Mouse (Mus musculus) c-Kit-positive CD71-negative TER-119-negative erythroid progenitor cells, embryonic 14.5 days (primary cell): ENCODE measurements at regions not wholly inside any gene's neighbourhood (a gene's known extent, or its start where the extent isn't known, plus 50 kb on each side); places are given as distances from the start of the nearest gene placed in this dataset.

Source experiments
- DNase-seq: peaks from one replicate; pipeline ENCODE4 v3.0.0-alpha.2; 2013; ENCODE audit warnings: low read depth

DNA sequence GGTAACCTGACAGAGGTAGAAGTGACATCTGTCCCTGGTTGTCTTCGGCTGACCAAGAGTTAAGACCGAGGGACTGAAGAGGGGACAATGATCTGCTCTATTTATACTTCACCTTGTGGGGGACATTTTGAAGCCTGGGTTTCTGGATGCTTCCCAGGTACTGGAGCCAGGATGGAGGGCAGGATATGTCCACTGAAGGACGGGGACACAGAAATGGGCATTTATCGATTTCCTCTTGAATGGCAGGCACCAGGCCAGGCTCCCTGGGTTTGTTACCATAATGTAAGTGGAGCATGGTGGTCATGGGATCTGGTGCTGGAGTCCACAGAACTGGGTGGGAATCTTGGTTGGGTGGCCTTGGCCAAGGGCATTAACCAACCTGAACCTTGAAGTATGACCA, 108.0 kb upstream of the Sdk2 start:
- no peak for DNase-seq

DNA sequence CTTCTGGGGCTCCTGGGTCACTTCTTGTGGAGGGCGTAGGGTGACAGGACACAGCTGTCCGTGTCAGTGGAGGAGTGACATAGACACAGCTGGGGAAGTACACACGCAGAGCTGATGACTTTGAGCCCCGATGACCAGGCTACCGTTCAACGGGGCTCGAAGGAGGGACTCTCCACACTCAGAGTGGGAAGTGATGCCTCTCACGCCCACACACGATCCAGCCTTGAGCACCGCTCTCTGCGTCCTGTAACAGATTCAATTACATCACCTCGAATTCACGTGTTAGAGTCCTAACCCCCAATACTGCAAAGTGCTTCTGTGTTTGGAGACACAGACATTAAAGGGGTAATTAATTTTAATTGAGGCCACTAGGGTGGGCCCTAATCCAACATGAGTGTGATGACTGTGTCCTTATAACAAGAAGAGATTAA, 101.4 kb upstream of the Sdk2 start:
- DNase-seq: no peak

DNA sequence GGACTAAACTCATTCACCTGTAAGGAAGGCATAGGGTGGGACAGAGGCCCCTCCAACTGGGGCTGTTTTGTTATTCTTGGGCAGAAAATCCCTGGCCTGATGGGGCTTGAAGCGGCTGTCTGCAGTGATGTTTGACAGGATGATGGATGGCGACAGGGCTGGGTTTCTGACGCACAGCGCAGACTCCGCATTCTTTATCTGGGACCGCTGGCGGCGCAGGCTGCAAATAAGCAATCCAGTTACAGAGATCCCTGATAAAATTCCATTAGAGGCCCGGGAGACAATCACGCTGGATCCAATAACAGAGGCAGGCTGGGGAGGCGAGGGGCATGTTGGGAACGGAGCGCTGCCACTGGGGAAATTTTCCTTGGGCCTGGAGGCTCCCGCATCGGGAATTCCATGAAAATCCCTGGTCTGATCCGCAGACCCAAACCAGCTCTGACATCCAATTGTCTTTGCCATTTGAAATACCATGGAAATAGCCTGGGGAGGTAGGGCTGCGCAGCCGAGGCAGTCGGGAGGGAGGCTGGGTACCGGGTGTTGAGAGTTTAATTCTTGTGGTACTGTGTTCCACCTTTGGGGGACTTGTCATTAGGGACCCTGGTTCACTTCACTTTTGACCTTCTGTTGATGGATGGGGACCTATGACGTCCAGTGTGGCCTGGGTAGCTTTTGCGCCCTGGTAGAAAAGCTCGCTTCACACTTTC, 99.0 kb upstream of the Sdk2 start:
- DNase-seq: no peak

DNA sequence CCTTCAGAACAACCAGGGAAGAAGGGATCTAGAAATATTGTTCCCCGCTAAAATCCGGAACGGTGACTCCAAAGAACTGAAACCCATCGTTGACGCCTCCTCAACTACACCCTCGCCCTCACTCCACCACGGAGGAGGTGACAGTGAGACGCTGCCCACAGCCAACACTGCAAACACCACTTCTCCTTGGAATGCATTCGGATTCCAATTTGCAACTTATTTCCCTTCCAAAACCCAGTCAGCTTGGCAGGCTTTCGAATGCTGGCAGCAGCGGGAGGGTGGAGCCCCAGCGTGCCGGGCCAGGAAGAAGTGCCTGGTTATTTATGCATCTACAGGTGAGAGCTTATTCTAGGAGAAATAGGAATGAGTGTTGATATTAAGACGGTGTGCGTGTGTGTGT, 85.9 kb upstream of the Sdk2 start:
- no peak for DNase-seq

DNA sequence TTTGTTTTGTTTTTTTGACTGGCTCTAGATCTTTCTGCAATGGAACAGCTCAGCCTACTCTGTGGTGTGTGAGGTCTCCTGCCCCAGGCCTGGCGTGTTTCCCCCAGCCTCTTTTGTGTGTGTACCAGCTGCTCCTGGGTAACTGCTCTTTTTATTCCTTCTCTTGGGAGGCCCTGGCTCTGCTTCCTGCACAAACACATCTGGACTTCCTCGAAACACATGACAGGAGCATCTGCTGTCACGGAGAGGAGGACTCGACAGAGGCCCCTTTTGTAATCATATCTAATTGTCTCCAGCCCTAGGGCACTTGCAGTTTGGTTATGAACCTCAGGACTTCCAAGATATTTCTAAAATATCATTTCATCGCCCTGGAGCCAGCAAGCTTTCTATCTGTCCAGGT, 79.5 kb upstream of the Sdk2 start:
- no peak for DNase-seq

DNA sequence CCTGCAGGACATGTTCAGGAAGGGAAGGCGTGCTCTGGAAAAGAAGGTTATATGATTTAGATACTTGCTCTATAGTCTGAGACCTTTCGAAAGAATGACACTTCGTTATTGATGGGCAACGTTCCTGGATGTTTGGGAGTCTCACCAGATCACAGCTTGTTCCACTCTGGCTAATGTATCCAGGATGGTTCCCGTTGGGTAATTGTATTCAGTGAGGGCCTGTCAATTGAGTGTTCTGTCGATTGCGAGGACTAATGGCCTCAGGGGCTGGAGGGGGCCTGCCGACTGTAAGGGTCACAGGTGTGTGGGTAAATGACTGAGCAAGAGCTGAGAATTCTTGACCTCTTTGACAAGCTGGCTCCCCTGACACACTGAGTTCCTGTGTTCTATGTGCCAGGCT, 62.4 kb upstream of the Sdk2 start:
- no peak for DNase-seq

DNA sequence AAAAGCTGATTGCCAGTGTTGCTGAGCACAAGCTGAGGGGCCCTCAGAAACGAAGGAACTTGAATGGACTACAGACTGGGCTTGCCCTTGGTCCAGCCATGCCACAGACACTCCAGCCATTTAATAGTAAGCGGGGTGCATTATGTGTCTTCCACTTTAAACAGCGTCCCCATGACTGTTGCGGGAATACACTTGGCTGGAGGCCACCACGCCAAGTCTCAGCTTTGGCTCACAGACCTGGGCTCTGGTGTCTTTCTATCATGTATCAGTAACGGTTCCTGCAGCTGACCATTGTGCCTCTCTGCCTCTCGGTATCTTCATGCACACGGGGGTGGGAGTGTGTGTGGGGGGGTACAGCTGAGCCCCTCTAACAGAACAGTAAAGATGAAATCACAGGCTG, 62.0 kb upstream of the Sdk2 start:
- DNase-seq: no peak

DNA sequence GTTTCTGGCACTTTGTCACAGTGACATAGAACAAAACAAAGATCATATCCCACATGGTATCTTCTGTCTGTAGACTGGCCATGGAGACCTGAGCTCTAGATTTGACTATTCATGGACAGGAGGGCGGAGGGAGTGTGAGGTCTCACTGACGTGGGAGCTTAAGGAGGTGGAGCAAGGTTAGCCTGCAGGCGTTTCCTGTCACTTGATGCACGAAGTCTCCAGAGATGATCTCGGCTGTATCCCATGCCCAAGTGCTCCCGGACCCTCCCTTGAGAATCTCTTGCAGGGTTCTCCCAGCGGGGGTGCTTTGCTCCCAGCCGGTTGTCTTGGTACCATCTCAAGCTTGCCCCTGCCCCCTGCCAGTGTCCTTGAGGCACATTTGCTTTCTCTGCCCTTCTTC, 60.6 kb upstream of the Sdk2 start:
- DNase-seq: no peak

DNA sequence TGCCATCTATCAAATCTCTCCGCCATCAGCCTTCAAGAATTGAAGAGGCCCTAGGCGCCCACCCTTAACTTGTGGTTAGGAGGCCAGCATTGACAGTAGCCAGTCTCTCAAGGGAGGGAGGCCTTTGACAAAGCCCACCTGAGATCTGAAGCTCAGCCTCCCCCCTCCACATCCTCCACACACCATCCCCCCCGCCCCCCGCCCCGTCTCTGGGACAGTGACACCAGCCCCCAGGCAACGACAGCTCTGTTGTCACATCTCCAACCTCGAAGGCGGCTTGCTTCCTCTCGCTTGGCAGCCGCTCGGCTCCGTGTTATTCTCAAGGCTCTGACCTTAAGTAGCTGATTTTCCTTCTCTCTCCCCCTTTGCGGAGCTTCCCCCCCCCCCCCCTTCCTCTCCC, 55.3 kb upstream of the Sdk2 start:
- DNase-seq: no peak

DNA sequence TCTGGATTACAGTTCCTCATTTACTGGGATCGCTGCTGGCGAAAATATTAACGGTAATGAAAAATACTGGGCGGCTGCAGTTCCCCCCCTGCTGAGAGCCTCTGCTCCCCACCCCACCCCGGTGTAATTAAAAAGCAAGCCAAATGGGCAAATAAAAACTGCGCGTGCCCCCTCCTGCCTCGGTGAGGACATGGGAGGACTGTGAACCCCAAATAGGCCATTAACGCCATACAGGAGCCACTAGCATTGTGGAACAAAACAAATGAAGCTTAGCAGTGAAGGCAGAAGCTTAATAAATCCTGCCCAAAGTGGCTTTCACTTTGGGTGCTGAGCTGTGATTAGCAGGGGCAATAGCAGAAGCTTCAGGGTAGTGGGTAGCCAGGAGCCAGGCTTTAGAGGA, 52.3 kb upstream of the Sdk2 start:
- no peak for DNase-seq
